In the genomic region with DNA sequence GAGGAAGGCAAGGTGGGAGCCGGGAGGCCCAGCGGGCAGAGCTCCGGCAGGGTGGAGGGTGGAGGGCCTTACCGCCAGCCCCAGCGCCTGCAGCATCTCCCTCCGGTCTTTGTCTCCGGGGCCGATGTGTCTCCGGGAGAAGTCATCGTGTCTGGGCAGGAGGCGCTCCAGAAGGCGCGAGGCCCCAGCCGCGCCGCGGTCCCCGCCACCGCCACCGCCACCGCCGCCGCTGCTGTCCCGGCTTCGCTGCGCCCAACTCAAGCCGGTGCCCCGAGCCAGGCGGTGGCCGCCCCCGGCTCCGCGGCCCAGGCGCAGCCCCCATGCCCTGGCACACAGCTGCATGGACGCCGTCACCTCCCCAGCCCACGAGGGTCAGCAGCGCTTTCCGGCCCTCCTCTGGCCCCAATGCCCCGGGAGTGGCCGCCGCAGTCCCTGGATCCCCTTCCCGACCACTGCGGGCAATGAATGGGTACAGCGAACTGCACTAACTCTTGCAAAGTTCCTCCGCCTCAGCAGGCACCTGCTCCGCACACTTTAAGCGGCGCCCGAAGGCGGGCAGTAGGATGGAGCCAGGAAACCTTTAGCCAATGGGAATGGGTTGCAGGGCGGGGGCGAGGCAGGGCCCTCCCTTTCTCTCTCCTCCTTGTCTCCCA, we compare ENCODE assay signal across 7 mouse cellular contexts. TPM values are rescaled to one million over a fixed set of nuclear protein-coding genes. Genes with fewer than 3 reads are reported as not detected.
DNase-seq lines count a peak whose midpoint lies in the region; ATAC-seq and TF ChIP-seq lines count a peak whose summit lies in the region.

Gldc (minus strand) TSS at position 511 of the 653 bp plus-strand sequence.

- intact Hi-C loops in heart, adult 2 months (cut with DNase I) = no loop called here

- H3K9me3 ChIP-seq in embryonic facial prominence, embryonic 10.5 days = no peaks in the 10 kb centered on the region
- no peaks in the 10 kb centered on the region for H3K9me3 ChIP-seq in limb, embryonic 11.5 days (ENCODE audit: control insufficient read depth, low read length)
- H3K9me3 ChIP-seq in midbrain, embryonic 15.5 days = no peaks in the 10 kb centered on the region

- H3K9ac ChIP-seq in heart, adult 2 months (ENCODE audit: low read depth, low read length) = peak within 1 kb of the TSS; percentile 58
- peak within 1 kb of the TSS; percentile 53 for H3K9ac ChIP-seq in limb, embryonic 11.5 days (ENCODE audit: low read length)
- peak within 1 kb of the TSS; percentile 54 for H3K9ac ChIP-seq in midbrain, embryonic 15.5 days

- H3K36me3 ChIP-seq in embryonic facial prominence, embryonic 10.5 days (replicated peaks) = no peaks in the 10 kb centered on the region
- no peaks in the 10 kb centered on the region for H3K36me3 ChIP-seq in heart, adult 2 months (ENCODE audit: control insufficient read depth, insufficient read depth, low read length)
- no peaks in the 10 kb centered on the region for H3K36me3 ChIP-seq in kidney, adult 2 months (ENCODE audit: control insufficient read depth, insufficient read depth, low read length)
- no peaks in the 10 kb centered on the region for H3K36me3 ChIP-seq in limb, embryonic 11.5 days (ENCODE audit: control insufficient read depth, insufficient read depth, low read length)
- H3K36me3 ChIP-seq in midbrain, embryonic 15.5 days (replicated peaks) = no peaks in the 10 kb centered on the region
- no peaks in the 10 kb centered on the region for H3K36me3 ChIP-seq in testis, adult 2 months (ENCODE audit: control insufficient read depth, insufficient read depth, low read length)

- no peak for TF ChIP-seq EP300 in heart, adult 2 months (IDR thresholded peaks at IDR 0.05; ENCODE audit: insufficient read depth, low read depth, low read length)

- H3K27me3 ChIP-seq in embryonic facial prominence, embryonic 10.5 days (replicated peaks; ENCODE audit: low read depth, poor library complexity, severe bottlenecking) = peaks cover 49% of the 10 kb centered on the region
- H3K27me3 ChIP-seq in heart, adult 2 months (ENCODE audit: control insufficient read depth, insufficient read depth, low read length) = peaks cover 15% of the 10 kb centered on the region
- no peaks in the 10 kb centered on the region for H3K27me3 ChIP-seq in kidney, adult 2 months (replicated peaks; ENCODE audit: control insufficient read depth, insufficient read depth, low read length)
- no peaks in the 10 kb centered on the region; the same call in 1 of the 2 replicates for H3K27me3 ChIP-seq in limb, embryonic 11.5 days (ENCODE audit: control insufficient read depth, insufficient read depth, low read length)
- peaks cover 7% of the 10 kb centered on the region; the same call in 1 of the 2 replicates for H3K27me3 ChIP-seq in midbrain, embryonic 15.5 days (replicated peaks)
- H3K27me3 ChIP-seq in testis, adult 2 months (ENCODE audit: control insufficient read depth, insufficient read depth, low read length) = peaks cover 8% of the 10 kb centered on the region

- TF ChIP-seq POLR2A in heart, adult 2 months (IDR thresholded peaks at IDR 0.05; ENCODE audit: insufficient read depth, low read depth, low read length) = no peak
- TF ChIP-seq POLR2A in kidney, adult 2 months (IDR thresholded peaks at IDR 0.05; ENCODE audit: low read depth, low read length) = peak; percentile 58
- no peak for TF ChIP-seq POLR2A in testis, adult 2 months (IDR thresholded peaks at IDR 0.05; ENCODE audit: control insufficient read depth, low read depth, low read length)

- 0% methylated on average over 53 of the region's 53 CpGs for WGBS in embryonic facial prominence, embryonic 10.5 days
- under 1% methylated on average over 48 of the region's 53 CpGs for WGBS in heart, adult 2 months
- 1% methylated on average over 53 of the region's 53 CpGs for WGBS in kidney, adult 2 months
- WGBS in limb, embryonic 11.5 days = under 1% methylated on average over 39 of the region's 53 CpGs
- under 1% methylated on average over 36 of the region's 53 CpGs for WGBS in midbrain, embryonic 15.5 days

- no peaks in the 10 kb centered on the region for H3K79me2 ChIP-seq in heart, adult 2 months (replicated peaks; ENCODE audit: control insufficient read depth, insufficient read depth, low read length)

- no peak for TF ChIP-seq CTCF in heart, adult 2 months (IDR thresholded peaks at IDR 0.05)
- no peak for TF ChIP-seq CTCF in kidney, adult 2 months (conservative IDR thresholded peaks at IDR 0.05; ENCODE audit: insufficient read depth, insufficient read length, low read depth, low read length)
- TF ChIP-seq CTCF in testis, adult 2 months (IDR thresholded peaks at IDR 0.05; ENCODE audit: control insufficient read depth, insufficient read depth, insufficient replicate concordance, low read depth, low read length) = no peak

- no peaks in the 10 kb centered on the region for H3K4me1 ChIP-seq in brown adipose tissue, adult 24 weeks (ENCODE audit: control insufficient read depth, insufficient read depth, insufficient read length, low read length)
- peaks cover 14% of the 10 kb centered on the region; the same call in 1 of the 2 replicates for H3K4me1 ChIP-seq in embryonic facial prominence, embryonic 10.5 days
- H3K4me1 ChIP-seq in heart, adult 2 months (ENCODE audit: control insufficient read depth, insufficient read depth, low read length) = no peaks in the 10 kb centered on the region
- peaks cover 2% of the 10 kb centered on the region; the same call in 1 of the 2 replicates for H3K4me1 ChIP-seq in kidney, adult 2 months (ENCODE audit: control insufficient read depth, insufficient read depth, low read length)
- no peaks in the 10 kb centered on the region for H3K4me1 ChIP-seq in limb, embryonic 11.5 days (ENCODE audit: control insufficient read depth, insufficient read depth, low read length)
- H3K4me1 ChIP-seq in midbrain, embryonic 15.5 days = peaks cover 15% of the 10 kb centered on the region
- H3K4me1 ChIP-seq in testis, adult 2 months (ENCODE audit: control insufficient read depth, insufficient read depth, low read length) = peaks cover 8% of the 10 kb centered on the region

- H3K4me3 ChIP-seq in brown adipose tissue, adult 24 weeks (ENCODE audit: insufficient read depth, low read depth, low read length) = peak within 1 kb of the TSS; percentile 22
- peak within 1 kb of the TSS; percentile 72 for H3K4me3 ChIP-seq in embryonic facial prominence, embryonic 10.5 days
- H3K4me3 ChIP-seq in heart, adult 2 months = peak within 1 kb of the TSS; percentile 36
- peak within 1 kb of the TSS; percentile 47 for H3K4me3 ChIP-seq in kidney, adult 2 months (ENCODE audit: insufficient read depth, low read depth, low read length)
- H3K4me3 ChIP-seq in limb, embryonic 11.5 days (ENCODE audit: low read depth, low read length) = peak within 1 kb of the TSS; percentile 57
- peak within 1 kb of the TSS; percentile 56 for H3K4me3 ChIP-seq in midbrain, embryonic 15.5 days
- H3K4me3 ChIP-seq in testis, adult 2 months (ENCODE audit: control insufficient read depth, low read depth, low read length) = peak within 1 kb of the TSS; percentile 77

- H3K27ac ChIP-seq in brown adipose tissue, adult 24 weeks (replicated peaks; ENCODE audit: low read depth, low read length) = no peak within 1 kb of the TSS
- H3K27ac ChIP-seq in embryonic facial prominence, embryonic 10.5 days (replicated peaks) = peak within 1 kb of the TSS; percentile 85
- H3K27ac ChIP-seq in heart, adult 2 months = no peak within 1 kb of the TSS
- H3K27ac ChIP-seq in kidney, adult 2 months (ENCODE audit: insufficient read depth, low read depth, low read length) = peak within 1 kb of the TSS; percentile 14; the same call in 1 of the 2 replicates
- no peak within 1 kb of the TSS for H3K27ac ChIP-seq in limb, embryonic 11.5 days (replicated peaks; ENCODE audit: low read depth, low read length)
- H3K27ac ChIP-seq in midbrain, embryonic 15.5 days = peak within 1 kb of the TSS; percentile 55; the same call in 1 of the 2 replicates
- no peak within 1 kb of the TSS for H3K27ac ChIP-seq in testis, adult 2 months (ENCODE audit: control insufficient read depth, insufficient read depth, low read depth, low read length)

- DNase-seq in embryonic facial prominence, embryonic 10.5 days (ENCODE audit: low spot score) = peak; percentile 86
- DNase-seq in heart, adult 2 months = peak; percentile 33 to 48
- peak; percentile 87 for DNase-seq in kidney, adult 2 months
- peak; percentile 83 for DNase-seq in limb, embryonic 11.5 days (ENCODE audit: low spot score)

- peak within 1 kb of the TSS; percentile 98 for H3K4me2 ChIP-seq in limb, embryonic 11.5 days (ENCODE audit: low read depth, severe bottlenecking)
- H3K4me2 ChIP-seq in midbrain, embryonic 15.5 days = peak within 1 kb of the TSS; percentile 99

- peak; percentile 93 for ATAC-seq in limb, embryonic 11.5 days (ENCODE audit: insufficient number of reproducible peaks, low FRiP score, low TSS enrichment, low read depth)
- ATAC-seq in midbrain, embryonic 15.5 days (replicated peaks) = peak; percentile 95

RNA-seq across cellular contexts. Expression of gene Gldc, which starts in this region (rescaled TPM):
- 0.29 and 0.44 TPM in 2 replicates for polyA plus RNA-seq in brown adipose tissue, adult 24 weeks (2012; ENCODE audit: insufficient read depth, insufficient read length, missing spikeins)
- 14.6 and 17.2 TPM in 2 replicates for polyA plus RNA-seq in embryonic facial prominence, embryonic 10.5 days (2016; fragmentation: Nextera tagmentation; extraction: Ambion mirVana)
- total RNA-seq in heart, adult 2 months (2021) = under 1 TPM; 0.26 to 0.30 TPM
- polyA plus RNA-seq in heart, adult 2 months (2012; rRNA removed) = 0.14 and 0.29 TPM in 2 replicates
- polyA plus RNA-seq in kidney, adult 2 months (2012; rRNA removed) = 65.0 and 74.2 TPM in 2 replicates
- polyA plus RNA-seq in limb, embryonic 11.5 days (2014; fragmentation: Nextera tagmentation; extraction: Ambion mirVana) = 8.3 and 9.2 TPM in 2 replicates
- 6.6 and 7.7 TPM in 2 replicates for polyA plus RNA-seq in midbrain, embryonic 15.5 days (2015; fragmentation: Nextera tagmentation; extraction: Ambion mirVana)
- polyA plus RNA-seq in testis, adult 2 months (2012; rRNA removed) = 3.6 and 6.4 TPM in 2 replicates

Comparison
In these comparisons a context has a peak if more than half of its experiments do, and no peak if none do; other contexts are left out.
1. Peak in DNase-seq, H3K4me3 ChIP-seq and H3K9ac ChIP-seq in heart, adult 2 months; RNA of the gene not detected or under 1 TPM.
2. H3K27ac ChIP-seq: peak in embryonic facial prominence, embryonic 10.5 days (single experiment), kidney, adult 2 months (single experiment) and midbrain, embryonic 15.5 days (single experiment); none in brown adipose tissue, adult 24 weeks (single experiment), heart, adult 2 months (single experiment), limb, embryonic 11.5 days (single experiment) and testis, adult 2 months (single experiment).
3. H3K4me3 ChIP-seq: peak in every context shown above with its lines; median percentile 77 in testis, adult 2 months; 72 in embryonic facial prominence, embryonic 10.5 days; 57 in limb, embryonic 11.5 days; 56 in midbrain, embryonic 15.5 days; 47 in kidney, adult 2 months; 36 in heart, adult 2 months; 22 in brown adipose tissue, adult 24 weeks.
4. Peak in every context shown above with its lines, with median percentiles within 50 percentile points of each other: DNase-seq and H3K9ac ChIP-seq.